Mouse (Mus musculus): ENCODE data around the gene Diaph3.

DNA sequence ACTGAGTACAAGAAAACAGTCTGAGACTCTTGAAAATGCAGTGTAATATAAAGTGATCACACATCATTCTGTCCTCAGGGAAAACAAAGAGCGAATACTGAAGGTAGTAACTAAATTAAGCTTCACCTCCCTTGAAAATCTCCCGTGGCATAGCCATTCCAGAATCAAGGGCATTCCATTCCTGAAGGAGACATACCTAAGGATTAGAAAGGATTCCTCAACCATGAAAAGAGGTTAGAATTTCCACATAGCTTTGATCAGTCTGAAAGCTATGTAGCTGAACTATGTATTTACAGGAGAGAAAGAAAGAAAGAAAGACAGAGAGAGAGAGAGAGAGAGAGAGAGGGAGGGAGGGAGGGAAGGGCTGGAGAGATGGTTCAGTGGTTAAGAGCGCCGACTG, 210.3 kb downstream of the Diaph3 start:
- TF ChIP-seq GATA1 (IDR thresholded peaks at IDR 0.05; ENCODE audit: low read length) (no peak), TAL1 (IDR thresholded peaks at IDR 0.05; ENCODE audit: low read length) (no peak)

Data from erythroblast, embryonic 14.5 days (primary cell).